Mouse (Mus musculus) urinary bladder, postnatal 25 days (tissue): Measurements from ENCODE around the gene Maml1.

Experiments
- DNase-seq: peaks from one replicate; pipeline ENCODE4 v3.0.0; 2022; ENCODE audit warnings: low spot score

Gene Maml1

DNA sequence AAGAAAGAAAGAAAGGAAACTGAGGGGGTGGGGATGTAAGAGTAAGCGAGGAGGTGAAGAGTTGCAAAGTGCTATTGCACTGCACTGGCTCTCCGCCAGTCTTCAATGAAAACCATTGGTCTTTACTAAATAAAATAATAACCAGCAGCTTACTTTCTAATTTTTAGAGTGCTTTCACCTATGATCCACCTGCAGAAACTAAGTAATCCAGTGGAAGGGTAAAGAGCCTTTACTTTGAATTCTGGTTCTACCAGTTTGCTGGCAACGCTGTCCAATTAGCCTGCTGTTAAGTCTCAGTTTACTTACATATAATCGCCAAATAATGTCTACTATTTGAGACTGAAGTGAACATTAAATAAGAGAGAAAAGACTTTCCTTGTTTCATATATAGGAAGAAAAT lies 13.1 kb downstream of the Maml1 start:
- no peak for DNase-seq

DNA sequence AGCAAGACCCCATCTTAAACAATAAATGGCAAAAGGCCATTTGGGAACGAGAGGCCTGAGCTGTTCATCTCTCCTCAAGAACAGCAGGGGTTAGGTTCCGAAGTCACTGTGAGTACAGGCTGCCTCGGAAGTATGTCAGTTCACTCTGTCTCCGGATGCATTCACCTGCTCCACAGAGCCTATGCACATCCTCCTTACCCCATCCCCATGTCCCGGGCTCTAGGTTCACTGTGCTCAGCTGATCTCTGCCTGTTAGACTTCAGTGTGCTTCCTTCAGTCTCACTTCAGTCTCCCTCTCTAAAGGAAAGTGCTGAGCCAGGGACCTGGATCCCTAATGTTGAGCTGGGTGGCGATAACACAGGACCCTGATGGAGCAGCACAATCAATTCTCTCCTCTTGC lies 14.4 kb downstream of the Maml1 start:
- DNase-seq: no peak

DNA sequence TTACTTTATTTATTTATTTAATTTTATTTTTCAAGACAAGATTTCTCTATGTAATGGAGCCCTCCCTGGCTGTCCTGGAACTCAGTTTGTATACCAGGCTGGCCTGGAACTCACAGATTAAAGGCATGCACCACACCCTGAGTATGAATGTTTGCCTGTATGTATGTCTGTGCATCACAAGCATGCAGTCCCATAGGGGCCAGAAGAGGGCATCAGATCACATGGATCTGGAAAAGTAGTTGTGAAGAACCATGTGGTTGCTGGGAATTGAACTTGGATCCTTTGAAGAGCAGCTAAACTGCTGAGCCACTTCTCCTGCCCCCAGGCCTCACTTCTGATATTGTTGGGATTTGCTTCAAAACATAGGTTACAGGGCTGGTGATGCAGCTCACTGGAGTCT lies 15.1 kb downstream of the Maml1 start:
- DNase-seq: no peak

DNA sequence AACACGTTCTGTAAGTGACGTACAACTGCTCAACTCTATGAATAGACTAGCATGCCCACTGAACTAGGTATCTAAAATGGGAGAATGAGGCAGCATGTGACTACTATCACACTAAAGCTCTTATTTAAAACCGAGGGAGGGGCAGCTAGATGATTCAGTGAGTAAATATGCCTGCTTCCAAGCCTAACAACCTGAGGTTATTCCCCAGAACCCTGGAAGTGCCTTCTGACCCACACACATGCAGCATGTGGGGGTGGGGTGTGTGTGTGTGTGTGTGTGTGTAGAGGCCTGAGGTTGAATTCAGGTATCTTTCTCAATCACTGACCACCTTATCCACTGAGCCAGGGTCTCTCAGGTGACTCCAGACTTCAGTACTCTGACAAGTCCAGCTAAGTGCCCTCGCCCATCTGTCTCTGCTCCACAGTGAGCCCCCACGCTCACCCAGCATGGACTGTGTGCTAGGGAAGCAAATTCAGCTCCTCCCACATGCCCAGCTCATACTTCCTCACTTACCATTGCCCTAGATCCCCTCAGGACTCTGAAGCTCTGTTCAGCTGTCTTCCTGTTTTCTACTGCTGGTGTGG lies 16.5 kb downstream of the Maml1 start:
- DNase-seq: no peak

- no peak for DNase-seq
These were observed 17.0 kb downstream of the Maml1 start for GRCm38 (mm10) chr11:50275077-50275476.

GRCm38 (mm10) chr11:50272819-50273218 lies 19.3 kb downstream of the Maml1 start:
- no peak for DNase-seq

DNA sequence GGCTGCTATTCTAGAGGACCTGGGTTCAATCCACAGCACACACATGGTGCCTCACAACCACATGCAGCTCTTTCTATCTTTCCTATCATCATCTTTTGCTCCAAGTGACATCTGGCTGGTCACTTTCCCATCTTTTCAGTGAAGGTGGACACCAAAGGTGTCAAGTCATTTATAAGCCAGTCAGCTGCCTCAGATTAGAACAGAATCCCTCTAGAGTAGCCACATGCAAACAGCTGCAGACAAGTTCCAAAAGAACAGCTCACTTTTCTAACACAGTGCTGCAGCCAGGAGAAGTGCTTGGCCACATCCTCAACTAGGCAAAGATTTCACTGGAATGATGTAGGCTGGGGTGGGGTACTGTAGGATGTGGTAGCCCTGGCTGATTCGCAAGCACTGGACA lies 22.2 kb downstream of the Maml1 start:
- no peak for DNase-seq

DNA sequence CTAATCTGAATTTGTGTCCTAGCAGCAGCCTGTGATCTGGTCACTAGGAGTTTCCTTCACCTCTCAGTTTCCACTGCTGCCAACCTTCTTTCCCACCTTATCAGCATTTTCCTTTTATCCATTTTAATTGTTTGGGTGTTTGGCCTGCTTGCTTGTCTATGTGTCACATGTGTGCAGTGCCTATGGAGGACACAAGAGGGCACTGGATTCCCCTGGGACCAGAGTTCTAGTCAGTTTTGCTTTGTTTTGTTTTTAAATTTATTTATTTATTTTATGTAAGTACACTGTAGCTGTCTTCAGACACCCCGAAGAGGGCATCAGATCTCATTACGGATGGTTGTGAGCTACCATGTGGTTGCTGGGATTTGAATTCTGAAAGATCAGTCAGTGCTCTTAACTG lies 22.9 kb downstream of the Maml1 start:
- no peak for DNase-seq

GRCm38 (mm10) chr11:50266997-50267396 lies 25.1 kb downstream of the Maml1 start:
- DNase-seq: no peak

- no peak for DNase-seq
These were observed 26.2 kb downstream of the Maml1 start for GRCm38 (mm10) chr11:50265931-50266330.

GRCm38 (mm10) chr11:50263198-50263597 lies 28.9 kb downstream of the Maml1 start:
- no peak for DNase-seq

DNA sequence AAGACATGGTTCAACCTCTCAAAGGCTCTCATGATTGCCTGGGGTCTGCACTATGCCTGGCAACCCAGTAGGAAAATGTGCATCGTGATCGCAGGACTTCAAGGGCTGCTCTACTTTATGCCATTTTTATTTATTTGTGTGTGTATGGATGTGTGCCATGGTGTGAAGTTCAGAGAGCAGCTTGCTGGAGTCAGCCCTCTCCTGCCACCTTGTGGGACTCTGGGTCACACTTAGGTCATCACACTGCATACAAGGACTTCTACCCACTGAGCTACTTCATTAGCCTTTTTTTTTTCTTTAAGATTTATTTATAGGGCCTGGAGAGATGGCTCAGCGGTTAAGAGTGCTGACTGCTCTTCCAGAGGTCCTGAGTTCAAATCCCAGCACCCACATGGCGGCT lies 30.1 kb downstream of the Maml1 start:
- no peak for DNase-seq

DNA sequence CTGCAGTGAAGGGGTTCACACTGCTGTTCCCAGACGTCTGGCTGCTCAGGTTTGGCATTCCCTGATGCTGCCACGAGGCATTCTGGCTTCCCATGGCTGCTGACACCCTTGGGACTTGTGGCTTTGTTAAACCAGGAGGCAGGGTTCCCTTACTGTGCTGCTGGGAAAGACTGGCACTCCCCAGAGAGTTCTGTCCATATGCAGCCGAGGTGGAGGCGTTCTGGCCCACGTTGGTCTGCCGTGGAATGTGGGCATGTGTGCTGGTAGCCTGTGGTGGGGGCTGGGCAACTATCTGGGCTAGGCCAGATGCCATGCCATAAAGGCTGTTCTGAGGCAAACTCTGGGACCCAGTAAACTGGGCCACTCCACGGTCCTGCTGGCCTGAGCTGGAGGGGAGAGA lies 33.8 kb downstream of the Maml1 start:
- DNase-seq: no peak

DNA sequence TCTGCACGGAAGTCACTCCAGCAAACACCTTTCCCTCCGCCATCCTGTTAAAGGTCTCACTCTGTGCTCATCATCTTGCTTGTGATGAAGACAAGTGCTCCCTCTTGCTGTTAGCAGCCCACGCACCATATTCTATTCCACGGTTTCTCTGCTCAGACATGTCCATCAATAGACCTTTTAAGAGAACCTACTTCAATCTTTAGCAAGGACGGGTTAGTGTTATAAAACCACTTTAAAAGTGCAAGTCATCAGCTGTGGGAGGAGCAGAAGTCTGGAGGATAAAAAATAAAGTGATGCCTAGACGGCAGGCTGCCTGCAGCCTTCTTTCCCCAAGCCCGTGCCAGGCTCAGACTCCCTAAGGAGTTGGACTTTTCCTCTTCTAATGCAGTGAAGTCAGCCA lies 35.5 kb downstream of the Maml1 start:
- DNase-seq: no peak

DNA sequence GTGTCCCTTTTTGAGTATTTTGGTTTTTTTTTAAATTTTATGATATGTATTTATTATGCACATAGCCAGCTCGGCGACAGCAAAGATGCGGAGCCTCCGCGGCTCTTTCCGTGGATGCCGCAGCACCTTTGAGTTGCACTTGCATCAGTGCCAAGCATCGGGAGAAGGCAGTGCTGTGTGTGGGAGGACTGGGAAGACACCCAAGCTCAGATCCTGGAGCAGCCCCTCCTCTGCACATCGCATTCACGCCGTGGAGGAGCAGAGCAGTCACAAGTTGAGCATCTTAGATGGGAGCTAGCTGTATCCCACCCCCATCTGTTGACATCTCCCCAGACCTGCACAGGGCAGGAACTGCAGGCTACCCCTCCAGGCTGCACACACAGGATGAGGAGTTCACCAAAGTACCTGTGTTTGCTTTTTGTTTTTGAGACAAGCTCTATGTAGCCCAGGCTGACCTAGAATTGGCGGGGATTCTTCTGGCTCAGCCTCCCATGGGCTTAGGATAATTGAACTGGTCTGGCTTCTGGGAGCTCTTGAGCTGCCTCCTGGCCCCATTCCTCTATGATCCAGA lies 38.0 kb downstream of the Maml1 start:
- no peak for DNase-seq

GRCm38 (mm10) chr11:50253393-50253792 lies 38.7 kb downstream of the Maml1 start:
- no peak for DNase-seq

DNA sequence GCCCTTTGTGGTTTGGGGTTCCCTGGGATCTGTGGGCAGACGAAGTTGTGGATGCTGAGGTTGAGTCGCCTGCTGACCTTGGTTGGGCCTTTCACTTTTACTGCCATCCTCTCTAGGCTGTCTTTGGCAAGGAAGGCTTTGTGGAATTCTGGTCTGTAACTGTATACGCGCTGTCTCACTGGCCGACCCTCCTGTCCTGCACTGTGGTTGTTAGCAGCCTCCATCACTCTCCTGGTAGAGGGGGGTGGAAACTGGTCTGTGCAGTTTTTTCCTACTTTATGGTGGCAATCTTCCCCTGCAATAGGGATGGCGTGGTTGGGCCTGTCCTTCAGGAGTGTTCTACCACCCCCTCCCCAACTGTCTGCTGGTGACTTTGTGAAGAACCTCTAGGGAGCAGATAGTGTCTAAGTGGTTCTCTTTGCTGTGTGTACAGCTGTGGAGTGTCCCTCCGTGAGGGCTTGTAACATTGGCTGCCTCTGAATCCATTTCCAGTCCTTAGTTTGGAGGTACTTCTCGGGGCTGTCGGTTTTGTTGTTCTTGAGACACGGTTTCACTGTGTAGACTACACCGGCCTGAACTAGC lies 39.3 kb downstream of the Maml1 start:
- no peak for DNase-seq

DNA sequence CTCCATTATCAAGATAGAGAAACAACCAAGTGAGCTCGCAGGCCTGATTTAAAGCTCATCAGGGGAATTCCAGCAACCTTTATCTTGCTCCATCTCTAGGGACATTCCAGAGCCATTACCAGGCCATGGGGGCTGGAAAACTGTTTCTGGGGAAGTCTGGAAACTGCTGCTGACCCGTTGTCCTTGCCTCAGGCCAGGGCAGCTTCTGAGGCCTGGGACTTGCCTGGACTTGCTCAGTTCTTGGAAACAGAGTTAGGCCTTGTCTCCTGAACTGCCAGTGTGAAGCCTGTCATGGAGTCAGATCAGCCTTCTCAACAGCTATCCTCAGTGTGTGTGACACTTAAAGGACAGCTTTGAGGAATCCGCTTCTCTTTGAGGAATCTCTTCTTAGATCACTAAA lies 39.9 kb downstream of the Maml1 start:
- DNase-seq: no peak

DNA sequence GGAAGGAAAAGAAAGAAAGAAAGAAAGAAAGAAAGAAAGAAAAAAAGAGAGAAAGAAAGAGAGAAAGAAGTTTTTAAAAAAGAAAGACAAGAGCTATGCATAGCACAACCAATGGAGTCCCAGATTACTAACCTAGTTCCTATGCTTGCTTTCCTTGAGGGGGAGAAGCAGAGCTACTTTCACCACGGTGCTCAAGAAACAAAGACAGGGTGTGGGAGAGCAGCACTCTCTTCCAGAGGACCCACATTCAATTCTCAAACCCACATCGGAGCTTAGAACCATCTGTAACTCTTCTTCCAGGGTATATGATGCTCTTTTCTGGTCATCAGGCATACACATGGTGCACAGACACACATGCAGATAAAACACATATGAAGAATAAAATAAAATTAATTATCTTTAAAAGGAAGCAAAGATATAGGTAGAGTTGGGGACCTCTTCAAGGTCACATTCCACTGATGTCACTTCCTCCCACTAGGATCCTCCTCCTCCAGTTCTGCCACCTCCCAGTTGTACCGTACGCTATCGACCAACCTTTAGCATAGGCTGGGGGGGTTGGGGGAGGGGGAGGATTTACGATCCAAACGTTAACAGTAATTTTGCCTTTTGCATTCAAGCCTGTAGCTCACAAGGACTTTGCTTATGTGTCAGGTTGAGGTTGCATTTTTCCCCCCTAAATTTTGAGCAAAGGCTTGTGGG lies 43.5 kb downstream of the Maml1 start:
- DNase-seq: no peak

DNA sequence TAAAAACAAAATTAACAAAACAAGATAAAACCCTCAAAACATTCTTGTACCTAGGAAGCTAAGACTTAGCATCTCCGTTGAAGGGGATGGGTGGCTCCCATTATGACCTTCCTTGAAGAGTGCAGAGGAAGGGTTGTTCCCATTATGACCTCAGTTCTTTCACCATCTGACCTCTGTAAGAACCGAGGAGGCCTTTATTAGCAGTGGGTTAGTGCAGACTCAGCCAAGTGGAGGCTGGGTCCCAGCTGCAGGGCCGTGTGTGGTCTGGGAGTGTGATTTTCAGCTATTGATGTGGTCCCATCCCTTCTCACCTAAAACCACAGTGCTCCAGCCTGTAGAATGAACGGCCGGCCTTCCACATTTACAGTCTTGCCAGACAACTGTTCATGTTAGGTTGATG lies 46.8 kb downstream of the Maml1 start:
- DNase-seq: no peak

DNA sequence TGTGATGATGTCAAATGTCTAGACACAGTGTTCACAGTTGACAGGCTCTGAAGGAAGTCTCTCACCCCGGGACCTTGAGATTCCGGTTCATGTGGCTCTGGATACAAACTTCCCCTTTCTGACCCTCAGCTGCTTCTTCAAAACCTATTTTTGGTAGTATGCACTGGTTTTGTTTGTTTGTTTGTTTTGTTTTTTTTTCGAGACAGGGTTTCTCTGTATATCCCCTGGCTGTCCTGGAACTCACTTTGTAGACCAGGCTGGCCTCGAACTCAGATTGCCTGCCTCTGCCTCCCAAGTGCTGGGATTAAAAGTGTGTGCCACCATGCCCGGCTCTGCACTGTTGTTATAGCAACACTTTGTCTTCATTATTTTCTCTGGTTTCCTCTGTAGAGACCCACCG lies 48.2 kb downstream of the Maml1 start:
- DNase-seq: no peak

DNA sequence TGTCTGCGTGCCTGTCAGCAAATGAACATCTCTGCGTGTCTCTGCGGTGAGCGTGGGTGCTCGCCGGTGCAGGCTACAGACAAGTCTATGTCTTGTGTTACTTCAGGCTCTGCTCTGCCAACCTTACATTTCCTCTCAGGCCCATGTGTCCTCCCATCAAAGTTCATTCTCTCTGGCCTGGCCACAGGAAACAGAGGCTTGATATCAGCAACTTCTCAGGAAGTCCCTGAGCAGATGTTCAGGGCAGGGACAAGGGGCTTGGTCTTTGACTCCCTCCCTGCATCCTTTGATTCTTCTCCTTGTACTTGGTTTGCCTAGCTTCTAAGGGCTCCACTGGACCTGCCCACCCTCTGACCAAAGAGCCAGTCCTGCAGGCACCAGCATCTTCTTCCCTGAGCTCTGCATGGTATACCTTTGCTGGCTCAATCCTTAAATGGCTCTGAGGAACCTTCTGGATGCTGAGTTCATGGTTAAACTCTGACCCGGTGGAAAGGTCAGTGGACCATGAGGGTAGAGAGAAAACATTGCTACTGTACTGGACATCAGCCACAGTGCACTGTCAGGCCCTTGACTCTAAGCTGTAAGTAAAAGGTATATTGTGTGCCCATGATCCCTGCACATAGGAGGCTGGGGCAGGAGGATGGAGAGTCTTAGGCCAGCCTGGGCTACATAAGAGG lies 51.7 kb downstream of the Maml1 start:
- no peak for DNase-seq
